In genomic region chr17:9169371-9169770, GRCm38 (mm10) we compare ENCODE assay signal across 8 mouse cellular contexts.
DNase-seq lines count a peak whose midpoint lies in the region; ATAC-seq and TF ChIP-seq lines count a peak whose summit lies in the region.

No protein-coding gene starts in this region.

- no peak for ATAC-seq in kidney, embryonic 14.5 days (ENCODE audit: low FRiP score, low TSS enrichment)
- ATAC-seq in midbrain, embryonic 12.5 days (ENCODE audit: low FRiP score, low read depth) = no peak
- ATAC-seq in stomach, postnatal 0 days (ENCODE audit: low FRiP score, low TSS enrichment) = no peak

- no peaks in the 10 kb centered on the region for H3K27me3 ChIP-seq in kidney, embryonic 14.5 days (ENCODE audit: control insufficient read depth, insufficient read depth, low read length)
- H3K27me3 ChIP-seq in midbrain, embryonic 12.5 days = no peaks in the 10 kb centered on the region
- no peaks in the 10 kb centered on the region for H3K27me3 ChIP-seq in stomach, postnatal 0 days (ENCODE audit: control insufficient read depth, insufficient read depth, low read length)

- peak; percentile 8 for DNase-seq in kidney, adult 11 months
- peak; percentile 28 for DNase-seq in adrenal gland, postnatal 25 days
- peak; percentile 20 for DNase-seq in fibroblast of lung, adult 2 months (ENCODE audit: low read depth)
- peak; percentile 41 for DNase-seq in hindlimb bud, embryonic 11.5 days (ENCODE audit: extremely low spot score, low read depth, low spot score)
- DNase-seq in left cerebral cortex, adult 9 months (ENCODE audit: low spot score in 2 of 2) = peak; percentile 57 to 89
- peak; percentile 53 for DNase-seq in stomach, postnatal 0 days (ENCODE audit: low spot score)

- H3K36me3 ChIP-seq in kidney, embryonic 14.5 days (ENCODE audit: control insufficient read depth, insufficient read depth, low read length) = no peaks in the 10 kb centered on the region
- H3K36me3 ChIP-seq in midbrain, embryonic 12.5 days = no peaks in the 10 kb centered on the region
- no peaks in the 10 kb centered on the region for H3K36me3 ChIP-seq in stomach, postnatal 0 days (ENCODE audit: control insufficient read depth, insufficient read depth, low read length)

- H3K4me2 ChIP-seq in kidney, embryonic 14.5 days (replicated peaks; ENCODE audit: low read depth, low read length) = no peak overlapping the region
- H3K4me2 ChIP-seq in midbrain, embryonic 12.5 days (replicated peaks) = peak overlapping the region; percentile 30
- H3K4me2 ChIP-seq in stomach, postnatal 0 days (replicated peaks; ENCODE audit: low read depth) = no peak overlapping the region

- peak; percentile 84 for TF ChIP-seq CTCF in stomach, postnatal 0 days (IDR thresholded peaks at IDR 0.05; ENCODE audit: low read depth)

- H3K9me3 ChIP-seq in kidney, embryonic 14.5 days (ENCODE audit: control insufficient read depth, low read length) = no peaks in the 10 kb centered on the region
- no peaks in the 10 kb centered on the region for H3K9me3 ChIP-seq in midbrain, embryonic 12.5 days
- H3K9me3 ChIP-seq in stomach, postnatal 0 days (ENCODE audit: control insufficient read depth, low read length) = no peaks in the 10 kb centered on the region

- 21% methylated on average over 11 of the region's 11 CpGs for WGBS in kidney, embryonic 14.5 days
- 20% methylated on average over 11 of the region's 11 CpGs for WGBS in midbrain, embryonic 12.5 days
- WGBS in stomach, postnatal 0 days = 9% methylated on average over 11 of the region's 11 CpGs

- TF ChIP-seq EP300 in stomach, postnatal 0 days (optimal IDR thresholded peaks at IDR 0.05) = no peak

- no peak overlapping the region for H3K27ac ChIP-seq in kidney, embryonic 14.5 days (ENCODE audit: low read depth, low read length)
- no peak overlapping the region for H3K27ac ChIP-seq in midbrain, embryonic 12.5 days (replicated peaks)
- no peak overlapping the region for H3K27ac ChIP-seq in stomach, postnatal 0 days (replicated peaks)

- no peak overlapping the region for H3K4me3 ChIP-seq in kidney, embryonic 14.5 days (ENCODE audit: low read length)
- no peak overlapping the region for H3K4me3 ChIP-seq in midbrain, embryonic 12.5 days
- H3K4me3 ChIP-seq in stomach, postnatal 0 days (ENCODE audit: low read depth, low read length) = no peak overlapping the region

- H3K4me1 ChIP-seq in kidney, embryonic 14.5 days (ENCODE audit: control insufficient read depth, insufficient read depth, low read length) = peaks cover 3% of the 10 kb centered on the region
- peaks cover 20% of the 10 kb centered on the region for H3K4me1 ChIP-seq in midbrain, embryonic 12.5 days
- peaks cover 6% of the 10 kb centered on the region; the same call in 1 of the 2 replicates for H3K4me1 ChIP-seq in stomach, postnatal 0 days (replicated peaks; ENCODE audit: control insufficient read depth, insufficient read depth)

- H3K9ac ChIP-seq in kidney, embryonic 14.5 days (ENCODE audit: low read depth, low read length) = no peak overlapping the region
- no peak overlapping the region for H3K9ac ChIP-seq in midbrain, embryonic 12.5 days (replicated peaks)
- no peak overlapping the region for H3K9ac ChIP-seq in stomach, postnatal 0 days (ENCODE audit: low read length)

Comparison
In these comparisons a context has a peak if more than half of its experiments do, and no peak if none do; other contexts are left out.
1. DNase-seq: peak in every context shown above with its lines; median percentile 73 in left cerebral cortex, adult 9 months; 53 in stomach, postnatal 0 days; 41 in hindlimb bud, embryonic 11.5 days; 28 in adrenal gland, postnatal 25 days; 20 in fibroblast of lung, adult 2 months; 8 in kidney, adult 11 months.